Mouse (Mus musculus): ENCODE results near the gene Crk. TPM values are rescaled to one million over a fixed set of nuclear protein-coding genes. Genes with fewer than 3 reads are reported as not detected.
A peak's percentile ranks its signal among the peaks of the same experiment; 100 is the strongest.

Gene Crk
- polyA plus RNA-seq, 1 experiment: 30.5 TPM

DNA sequence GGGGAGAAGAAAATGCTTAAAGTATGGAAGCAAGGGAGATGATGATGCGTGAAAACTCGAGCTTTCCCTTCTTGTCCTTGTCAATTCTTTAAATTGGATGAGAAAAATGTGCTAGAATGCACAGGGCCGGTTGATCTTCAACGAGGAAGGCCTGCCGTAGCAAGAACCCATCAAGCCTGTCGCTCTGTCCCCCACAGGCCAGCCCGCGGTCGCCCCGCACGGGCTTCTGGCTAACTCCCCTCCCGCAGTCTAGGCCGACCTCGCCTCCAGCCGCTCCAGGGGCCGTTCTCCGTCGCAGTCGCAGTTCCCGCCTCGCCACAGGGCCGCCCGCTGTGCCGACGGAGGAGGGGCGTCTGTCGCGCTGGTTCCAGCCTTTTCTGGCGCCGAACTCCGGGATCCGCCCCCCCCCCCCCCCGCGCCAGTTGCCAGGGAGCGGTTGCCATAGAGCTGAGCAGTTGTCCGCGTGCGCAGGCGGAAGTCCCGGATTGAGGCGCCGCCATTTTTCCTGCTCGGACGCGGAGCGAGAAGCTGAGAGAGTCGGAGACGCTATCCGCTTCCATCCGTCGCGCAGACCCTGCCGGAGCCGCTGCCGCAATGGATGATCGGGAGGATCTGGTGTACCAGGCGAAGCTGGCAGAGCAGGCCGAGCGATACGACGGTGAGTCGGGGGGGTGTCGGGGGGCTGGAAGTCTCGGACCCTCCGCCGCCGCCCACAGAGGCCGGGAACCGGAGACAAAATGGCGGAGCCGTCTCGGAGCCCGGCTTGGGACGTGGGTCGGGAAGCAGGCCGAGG lies 53.6 kb downstream of the Crk start, which contains the start of gene Ywhae:
TSS of gene Ywhae (plus strand) at position 436 of the 793 bp plus-strand sequence.
- DNase-seq (ENCODE audit: low read depth, low spot score): peak; percentile 73
- under 1% methylated on average over 76 of the region's 76 CpGs for WGBS

DNA sequence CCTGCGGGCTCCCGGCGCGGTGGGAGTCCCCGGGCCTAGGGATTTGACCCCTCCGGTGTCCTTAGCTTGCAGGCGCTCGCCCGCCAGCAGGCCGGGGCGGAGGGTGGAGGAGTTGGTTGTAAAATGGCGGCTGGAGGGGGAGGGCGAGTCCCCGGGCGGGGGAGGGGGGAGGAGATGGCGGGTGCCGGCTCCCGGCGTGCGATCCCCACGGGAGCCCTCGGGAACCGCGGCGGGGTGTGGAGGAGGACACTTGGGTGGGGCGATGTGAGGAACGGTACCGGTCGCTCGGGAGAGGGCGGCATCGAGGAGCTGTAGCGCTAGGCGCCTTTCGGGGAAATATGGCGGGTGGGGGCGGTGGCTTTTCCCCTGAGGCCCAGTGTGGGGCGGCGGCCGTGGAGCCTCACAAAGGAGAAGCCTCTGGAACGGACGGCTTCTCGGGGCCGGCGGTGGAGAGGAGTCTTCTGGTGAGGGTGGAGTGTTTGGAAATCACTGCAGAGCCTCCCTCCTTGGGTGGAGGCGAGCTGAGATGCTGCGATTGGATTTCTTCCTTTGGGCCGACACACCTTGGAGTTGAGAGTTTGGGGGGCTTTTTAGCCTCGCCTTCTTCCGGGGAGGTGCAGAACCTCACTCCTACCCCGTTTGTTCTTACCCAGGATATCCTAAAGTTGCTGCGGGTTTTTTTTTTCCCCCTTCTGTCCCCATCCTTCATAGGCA lies 54.3 kb downstream of the Crk start:
- no peak for DNase-seq (ENCODE audit: low read depth, low spot score)
- 1% methylated on average over 49 of the region's 52 CpGs for WGBS

DNA sequence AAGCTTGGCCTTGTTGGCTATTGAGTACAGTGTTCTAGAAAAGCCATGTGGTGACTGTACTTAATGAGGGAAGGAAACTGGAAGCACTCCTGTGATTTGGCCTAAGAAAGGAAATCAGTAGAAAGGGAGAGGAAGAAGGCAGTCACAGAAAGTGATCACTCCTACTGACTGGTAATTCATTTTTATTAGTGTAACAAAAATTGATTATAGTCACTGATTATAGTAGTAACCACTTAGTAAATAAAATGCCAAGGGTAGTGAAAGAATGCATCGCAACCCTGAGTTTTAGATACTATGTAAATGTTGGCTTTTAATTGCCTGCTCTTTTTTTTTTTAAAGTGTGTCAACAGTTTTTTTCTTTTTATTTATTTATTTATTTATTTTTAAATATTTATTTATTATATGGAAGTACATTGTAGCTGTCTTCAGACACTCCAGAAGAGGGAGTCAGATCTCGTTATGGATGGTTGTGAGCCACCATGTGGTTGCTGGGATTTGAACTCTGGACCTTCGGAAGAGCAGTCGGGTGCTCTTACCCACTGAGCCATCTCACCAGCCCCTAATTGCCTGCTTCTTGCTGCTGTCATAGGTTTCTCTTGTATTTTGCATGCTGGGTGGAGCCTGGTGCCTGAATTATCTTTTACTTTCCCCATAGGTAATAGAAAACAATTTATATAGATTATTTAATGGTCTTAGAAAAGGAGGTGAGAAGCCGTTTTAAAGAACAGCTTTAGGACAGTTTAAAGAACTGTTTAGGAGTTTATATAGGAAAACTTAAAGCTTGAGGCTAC lies 56.6 kb downstream of the Crk start:
- no peak for DNase-seq (ENCODE audit: low read depth, low spot score)
- WGBS: 29% methylated on average over 5 of the region's 5 CpGs

GRCm38 (mm10) chr11:75736978-75737377 lies 57.9 kb downstream of the Crk start:
- WGBS: 16% methylated on average over 3 of the region's 3 CpGs
- no peak for DNase-seq (ENCODE audit: low read depth, low spot score)

DNA sequence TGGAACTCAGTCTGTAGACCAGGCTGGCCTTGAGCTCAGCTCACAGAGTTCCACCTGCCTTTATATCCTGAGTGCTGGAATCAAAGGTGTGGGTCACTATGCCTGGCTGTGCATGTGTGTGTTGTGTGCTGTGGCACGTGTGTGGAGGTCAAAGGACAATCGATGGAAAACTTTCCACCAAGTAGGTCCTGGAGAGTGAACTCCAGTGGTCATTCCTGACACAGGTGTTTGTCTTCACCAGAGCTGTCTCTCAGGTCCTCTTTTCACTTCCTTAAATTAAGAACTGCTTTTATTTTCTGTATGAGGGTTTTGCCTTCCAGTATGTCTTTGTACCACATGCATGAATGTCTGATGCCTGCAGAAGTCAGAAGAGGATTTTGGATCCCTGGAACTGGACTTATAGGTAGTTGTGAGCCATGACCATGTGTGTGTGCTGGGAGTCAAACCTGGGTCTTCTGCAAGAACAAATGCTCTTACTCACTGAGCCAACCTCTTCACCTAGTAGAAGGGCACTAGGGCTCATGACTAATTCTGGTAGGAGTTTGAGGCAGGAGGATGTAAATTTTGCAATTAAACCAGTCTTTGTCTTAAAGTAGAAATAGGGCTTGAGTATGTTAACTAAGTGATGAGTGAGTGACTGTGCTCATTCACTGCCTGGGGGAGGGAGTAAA lies 58.9 kb downstream of the Crk start:
- 36% methylated on average over 2 of the region's 2 CpGs for WGBS
- no peak for DNase-seq (ENCODE audit: low read depth, low spot score)

DNA sequence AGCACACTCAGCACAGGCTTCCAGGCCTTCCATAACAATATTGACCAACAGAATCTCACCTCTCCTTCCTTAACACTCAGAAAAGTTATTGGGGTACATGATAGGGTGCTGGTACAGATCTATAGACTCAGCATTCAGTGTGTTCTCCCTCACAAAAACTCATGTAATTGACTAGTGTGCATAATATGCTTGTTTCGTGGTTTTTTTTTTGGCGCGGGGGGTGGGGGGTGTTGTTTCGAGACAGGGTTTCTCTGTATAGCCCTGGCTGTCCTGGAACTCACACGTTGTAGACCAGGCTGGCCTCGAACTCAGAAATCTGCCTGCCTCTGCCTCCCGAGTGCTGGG lies 59.4 kb downstream of the Crk start:
- no peak for DNase-seq (ENCODE audit: low read depth, low spot score)
- 81% methylated on average over 7 of the region's 7 CpGs for WGBS

DNA sequence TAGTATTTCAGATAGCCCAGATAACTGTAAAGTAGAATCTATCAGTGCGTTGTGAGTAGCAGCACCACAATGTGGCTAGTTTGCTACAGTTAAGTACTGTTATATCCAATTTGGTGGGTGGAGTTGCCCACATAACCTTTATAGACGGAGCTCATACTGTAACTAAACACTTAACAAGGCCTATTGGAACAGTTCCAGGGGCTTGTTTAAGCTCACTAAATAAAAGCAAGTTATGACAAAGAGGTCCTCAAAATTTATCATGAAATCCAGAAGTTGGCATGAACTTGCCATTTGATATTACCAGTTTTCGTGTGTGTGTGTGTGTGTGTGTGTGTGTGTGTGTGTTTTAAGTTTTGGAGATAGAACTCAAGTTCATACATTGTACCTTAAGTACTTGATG lies 61.1 kb downstream of the Crk start:
- no peak for DNase-seq (ENCODE audit: low read depth, low spot score)
- WGBS: 21% methylated on average over 3 of the region's 3 CpGs

DNA sequence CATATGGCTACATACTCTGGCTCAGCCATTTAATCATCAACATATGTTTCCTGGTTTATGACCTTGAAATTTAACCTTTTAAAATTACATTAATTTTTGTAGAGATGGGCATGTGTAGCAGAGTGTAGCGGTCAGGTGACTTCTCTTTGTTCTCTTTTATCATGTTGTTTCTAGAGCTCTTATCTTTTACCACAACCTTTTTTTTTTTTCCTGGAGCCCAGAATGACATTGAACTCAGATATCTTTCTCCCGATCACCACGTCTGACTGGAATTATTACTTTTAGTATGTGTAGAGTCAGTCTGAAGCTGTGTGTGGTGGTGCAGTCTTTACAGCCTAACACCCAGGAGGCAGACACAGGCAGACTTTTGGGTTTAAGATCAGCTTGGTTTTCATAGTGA lies 62.6 kb downstream of the Crk start:
- DNase-seq (ENCODE audit: low read depth, low spot score): no peak
- WGBS: 33% methylated on average over 3 of the region's 3 CpGs

GRCm38 (mm10) chr11:75744761-75745160 lies 65.7 kb downstream of the Crk start:
- WGBS: 93% methylated on average over 3 of the region's 3 CpGs

DNA sequence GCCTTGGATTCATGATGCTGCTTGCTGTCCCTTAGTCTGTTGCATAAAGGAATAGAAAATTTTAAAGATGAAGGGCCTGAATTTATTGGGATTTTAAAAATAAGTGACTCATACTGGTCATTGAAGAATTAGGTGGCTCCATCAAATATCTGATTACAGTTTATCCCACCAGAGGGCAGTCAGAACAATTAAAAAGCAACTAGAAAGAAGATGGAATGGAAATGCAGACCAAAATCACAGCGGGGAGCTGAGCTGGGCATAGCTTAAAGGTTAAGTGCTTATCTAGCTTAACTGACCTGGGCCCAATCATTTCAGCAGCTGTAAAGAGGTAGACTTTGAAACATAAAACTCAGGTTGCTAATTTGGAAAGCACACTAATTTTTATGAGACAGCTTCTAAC lies 71.5 kb downstream of the Crk start:
- DNase-seq (ENCODE audit: low read depth, low spot score): no peak
- 41% methylated on average over 1 of the region's 1 CpGs for WGBS

More at GRCm38 (mm10) chr11:75744761-75745160, 65.7 kb downstream of the Crk start:
- no peak for DNase-seq (ENCODE audit: low read depth, low spot score)

DNA sequence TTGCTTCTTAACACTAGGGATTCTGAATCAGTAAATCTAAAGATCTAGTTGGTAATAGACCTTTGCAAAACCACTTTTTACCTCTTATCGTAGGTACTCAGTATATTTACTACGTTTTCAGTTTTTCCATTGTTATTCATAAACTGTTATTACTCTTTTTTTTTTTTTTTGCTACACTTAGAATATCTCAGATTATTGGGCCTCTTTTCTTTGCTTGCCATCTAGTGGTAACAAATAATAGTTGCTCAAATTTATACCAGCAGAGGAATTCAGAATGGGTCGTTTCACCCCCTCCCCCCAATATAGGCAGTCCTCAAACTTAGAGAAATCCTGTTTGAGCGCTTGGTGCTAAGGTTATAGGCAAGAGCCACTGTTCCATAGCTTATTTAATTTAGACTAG lies 72.0 kb downstream of the Crk start:
- 58% methylated on average over 4 of the region's 4 CpGs for WGBS
- no peak for DNase-seq (ENCODE audit: low read depth, low spot score)

Other genes starting within 250 kb of the Crk start
- gene Serpinf2, start 239.7 kb upstream of the Crk start, polyA plus RNA-seq (2012; rRNA removed): 2.8 and 3.8 TPM in 2 replicates
- 9.4 and 10.8 TPM in 2 replicates for gene Wdr81, start 224.5 kb upstream of the Crk start, polyA plus RNA-seq (2012; rRNA removed)
- gene Tlcd2, start 217.5 kb upstream of the Crk start, polyA plus RNA-seq (2012; rRNA removed): 20.6 and 48.3 TPM in 2 replicates
- 51.2 and 77.9 TPM in 2 replicates for gene Prpf8, start 192.4 kb upstream of the Crk start, polyA plus RNA-seq (2012; rRNA removed)
- 8.9 and 11.3 TPM in 2 replicates for gene Rilp, start 169.2 kb upstream of the Crk start, polyA plus RNA-seq (2012; rRNA removed)
- 3.8 and 5.9 TPM in 2 replicates for gene Scarf1, start 165.7 kb upstream of the Crk start, polyA plus RNA-seq (2012; rRNA removed)
- gene Slc43a2, start 147.6 kb upstream of the Crk start, polyA plus RNA-seq (2012; rRNA removed): 122 and 330 TPM in 2 replicates
- gene Pitpna, start 91.2 kb upstream of the Crk start, polyA plus RNA-seq (2012; rRNA removed): 168 and 190 TPM in 2 replicates
- 28.0 and 39.4 TPM in 2 replicates for gene Inpp5k, start 48.3 kb upstream of the Crk start, polyA plus RNA-seq (2012; rRNA removed)
- 37.4 and 47.2 TPM in 2 replicates for gene Myo1c, start 28.8 kb upstream of the Crk start, polyA plus RNA-seq (2012; rRNA removed)
- 162 and 172 TPM in 2 replicates for gene Ywhae, start 53.6 kb downstream of the Crk start, polyA plus RNA-seq (2012; rRNA removed)
- 0.26 and 0.31 TPM in 2 replicates for gene Doc2b, start 116.8 kb downstream of the Crk start, polyA plus RNA-seq (2012; rRNA removed)

Measured in large intestine, adult 2 months (tissue).